Mouse (Mus musculus) brown adipose tissue, adult 24 weeks (tissue): Measurements from ENCODE around the gene Tacr2. TPM values are rescaled to one million over a fixed set of nuclear protein-coding genes. Genes with fewer than 3 reads are reported as not detected.

Source experiments
- H3K27ac ChIP-seq: fragments of 200-500 bp; replicated peaks from 2 replicates; pipeline ENCODE4 v1.5.1; 2012; ENCODE audit warnings: low read depth, mild to moderate bottlenecking, low read length
- H3K4me1 ChIP-seq: fragments of 200-500 bp; 2 replicates; pipeline ENCODE4 v1.6.1; 2012; ENCODE audit warnings: low read length, mixed read lengths; ENCODE audit not compliant: control insufficient read depth, insufficient read depth, insufficient read length
- H3K4me3 ChIP-seq: fragments of 200-500 bp; 2 replicates; pipeline ENCODE4 v1.5.1; 2012; ENCODE audit warnings: low read depth, mild to moderate bottlenecking, low read length, moderate library complexity; ENCODE audit not compliant: insufficient read depth
- polyA plus RNA-seq: library from polyadenylated mRNA; stranded (reverse); fragments of >200 nt; gene quantifications from 2 replicates; pipeline ENCODE4 v1.2.4, GENCODE M21; 2012; ENCODE audit not compliant: missing spikeins, insufficient read depth, insufficient read length

The Tacr2 gene
- polyA plus RNA-seq, 1 experiment, result not detected

- H3K4me3 ChIP-seq, result no peak overlapping the region
- H3K4me1 ChIP-seq, result peaks cover 30% of the 10 kb centered on the region
- H3K27ac ChIP-seq, result peak overlapping the region; percentile 64; the same call in 1 of the 2 replicates
Observed at GRCm38 (mm10) chr10:62228126-62228525, 24.1 kb upstream of the Tacr2 start.

GRCm38 (mm10) chr10:62230708-62231394 is 21.4 kb upstream of the Tacr2 start, which contains the start of gene Tspan15:
Tspan15 (minus strand) TSS chr10:62231251.
- peaks cover 21% of the 10 kb centered on the region for H3K4me1 ChIP-seq
- peak within 1 kb of the TSS; percentile 49 for H3K27ac ChIP-seq
- peak within 1 kb of the TSS; percentile 80 for H3K4me3 ChIP-seq

DNA sequence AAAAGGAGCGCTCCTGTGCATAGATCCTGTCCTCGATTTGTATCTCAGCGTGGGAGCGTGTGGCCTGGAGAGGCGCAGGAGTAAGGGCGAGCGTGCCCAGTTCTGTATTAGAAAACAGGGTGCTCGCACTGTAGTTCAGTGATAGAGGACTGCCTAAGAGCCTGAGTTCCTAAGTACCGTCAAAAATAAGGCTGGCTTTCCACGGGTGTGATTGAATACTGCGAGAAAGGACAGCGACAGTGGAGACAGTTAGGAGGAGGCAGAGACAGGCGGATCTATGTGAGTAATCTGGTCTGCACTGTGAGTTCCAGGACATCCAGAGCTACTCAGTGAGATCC is 20.9 kb upstream of the Tacr2 start:
- Histone ChIP-seq H3K4me3 (peak overlapping the region; percentile 42), H3K4me1 (peaks cover 17% of the 10 kb centered on the region), H3K27ac (peak overlapping the region; percentile 28)

- H3K4me3 ChIP-seq, result no peak overlapping the region
- H3K27ac ChIP-seq, result peak overlapping the region; percentile 49
Observed at GRCm38 (mm10) chr10:62231811-62232210, 20.4 kb upstream of the Tacr2 start.

GRCm38 (mm10) chr10:62236165-62236564 is 16.1 kb upstream of the Tacr2 start:
- no peak overlapping the region for H3K27ac ChIP-seq
- no peak overlapping the region for H3K4me3 ChIP-seq
- H3K4me1 ChIP-seq, result peaks cover 3% of the 10 kb centered on the region; the same call in 1 of the 2 replicates

More at GRCm38 (mm10) chr10:62231811-62232210, 20.4 kb upstream of the Tacr2 start:
- H3K4me1 ChIP-seq, result peaks cover 17% of the 10 kb centered on the region

GRCm38 (mm10) chr10:62237205-62237604 is 15.0 kb upstream of the Tacr2 start:
- Histone ChIP-seq H3K27ac (peak overlapping the region; percentile 58), H3K4me1 (peaks cover 3% of the 10 kb centered on the region; the same call in 1 of the 2 replicates), H3K4me3 (no peak overlapping the region)

DNA sequence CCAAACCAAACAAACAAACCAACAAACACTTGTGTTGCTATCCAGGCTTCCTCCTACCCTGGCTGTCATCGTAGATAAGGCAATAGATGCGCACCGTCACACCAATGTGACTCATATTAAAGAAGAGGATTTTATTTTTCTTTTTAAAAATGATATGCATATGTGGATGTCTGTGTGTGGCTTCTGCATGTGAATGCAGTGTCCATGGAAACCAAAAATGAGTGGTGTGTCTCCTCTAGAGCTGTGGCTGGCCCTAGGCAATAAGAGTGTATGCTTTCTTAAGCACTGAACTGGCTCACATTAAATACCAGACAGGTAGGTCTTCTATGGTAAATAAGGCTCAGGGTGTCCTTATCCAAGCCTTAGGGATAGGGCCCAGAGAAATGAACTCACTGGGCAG is 13.6 kb upstream of the Tacr2 start:
- Histone ChIP-seq H3K4me1 (no peaks in the 10 kb centered on the region), H3K27ac (no peak overlapping the region), H3K4me3 (no peak overlapping the region)

DNA sequence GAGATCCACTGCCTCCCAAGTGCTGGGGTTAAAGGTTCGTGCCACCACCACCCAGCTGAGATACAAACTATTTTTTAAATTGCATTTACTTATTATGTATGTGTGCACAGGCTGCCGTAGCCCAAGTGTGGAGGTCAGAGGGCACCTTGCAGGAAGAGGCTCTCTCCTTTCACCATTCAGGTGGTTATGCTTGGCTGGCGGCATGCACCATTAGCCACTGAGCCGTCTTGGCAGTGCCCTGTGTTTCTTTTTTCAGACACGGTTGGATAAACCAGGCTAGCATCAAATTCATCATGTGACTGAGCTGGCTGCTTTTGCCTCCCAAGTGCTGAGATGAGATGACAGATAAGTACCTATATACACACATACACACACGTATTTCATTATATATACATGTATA is 13.0 kb upstream of the Tacr2 start:
- no peak overlapping the region for H3K4me3 ChIP-seq
- H3K4me1 ChIP-seq, result no peaks in the 10 kb centered on the region
- H3K27ac ChIP-seq, result no peak overlapping the region

GRCm38 (mm10) chr10:62242358-62242757 is 9.9 kb upstream of the Tacr2 start:
- H3K27ac ChIP-seq, result no peak overlapping the region

GRCm38 (mm10) chr10:62242896-62243295 is 9.3 kb upstream of the Tacr2 start:
- Histone ChIP-seq H3K27ac (no peak overlapping the region), H3K4me3 (no peak overlapping the region), H3K4me1 (no peaks in the 10 kb centered on the region)

More at GRCm38 (mm10) chr10:62242358-62242757, 9.9 kb upstream of the Tacr2 start:
- no peaks in the 10 kb centered on the region for H3K4me1 ChIP-seq
- no peak overlapping the region for H3K4me3 ChIP-seq

DNA sequence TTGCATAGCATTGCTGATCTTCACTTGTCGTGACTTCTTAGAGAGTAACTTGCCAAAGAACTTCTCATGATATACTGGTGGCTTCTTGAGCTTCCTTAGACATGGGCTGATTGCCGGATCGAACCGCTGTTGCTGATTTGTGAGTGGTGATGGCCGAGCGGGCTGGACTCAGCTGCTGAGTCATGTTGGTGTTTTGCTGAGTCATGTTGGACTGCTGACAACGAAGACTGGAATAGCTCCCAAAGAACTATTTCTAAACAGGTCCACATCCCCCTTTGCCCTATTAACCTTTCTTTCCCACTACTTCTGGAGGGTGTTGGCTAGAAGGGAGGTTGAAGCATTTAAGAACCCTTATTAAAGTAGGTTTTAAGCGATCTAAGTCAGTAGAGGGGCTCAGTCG is 8.2 kb upstream of the Tacr2 start:
- Histone ChIP-seq H3K4me3 (no peak overlapping the region), H3K4me1 (no peaks in the 10 kb centered on the region), H3K27ac (0 out of 2 replicates have a peak overlapping the region, but pooled peaks have one; percentile 12)

DNA sequence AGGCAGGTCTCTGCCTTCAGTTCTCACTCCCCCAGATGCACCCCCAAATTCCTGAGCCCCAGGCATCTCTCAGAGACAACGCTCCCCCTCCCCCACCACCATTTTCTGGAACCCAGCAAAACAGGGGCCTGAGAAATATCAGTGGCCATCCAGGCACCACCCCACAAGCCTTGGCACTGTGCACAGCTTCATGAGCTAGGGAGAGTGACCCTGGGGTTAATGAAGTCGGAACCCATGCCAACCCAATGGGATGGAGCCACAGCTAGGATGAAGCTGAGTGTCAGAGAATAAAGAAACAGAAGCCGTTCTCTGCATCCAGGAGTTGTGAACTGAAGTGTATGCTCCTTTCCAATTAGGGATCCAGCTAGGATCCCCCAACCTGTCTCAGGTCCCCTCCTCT is 5.1 kb upstream of the Tacr2 start:
- no peak overlapping the region for H3K27ac ChIP-seq
- H3K4me1 ChIP-seq, result no peaks in the 10 kb centered on the region
- H3K4me3 ChIP-seq, result no peak overlapping the region

DNA sequence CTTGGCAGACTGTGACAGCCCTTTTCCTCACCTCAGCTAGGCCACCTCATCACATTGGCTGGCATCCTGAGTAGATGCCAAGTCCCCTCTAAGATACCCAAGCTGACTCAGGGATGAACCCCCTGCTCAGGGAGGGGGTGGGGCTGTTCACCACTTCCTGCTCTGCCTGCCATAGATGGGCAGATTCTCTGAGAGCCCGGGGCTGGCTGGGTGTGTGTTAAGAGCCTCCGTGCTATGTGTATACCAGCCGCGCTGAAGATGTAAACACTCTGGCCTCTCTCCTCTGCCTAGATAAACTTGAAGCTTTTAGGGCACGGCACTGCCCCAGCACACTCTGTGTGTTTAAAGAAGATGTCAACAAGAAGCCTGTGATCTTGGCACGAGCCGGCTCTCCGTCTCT is 4.4 kb upstream of the Tacr2 start:
- Histone ChIP-seq H3K4me1 (no peaks in the 10 kb centered on the region), H3K4me3 (no peak overlapping the region), H3K27ac (no peak overlapping the region)

GRCm38 (mm10) chr10:62252496-62253235 is 428 bp downstream of the Tacr2 start:
- no peak overlapping the region for H3K4me3 ChIP-seq
- no peak overlapping the region for H3K27ac ChIP-seq
- H3K4me1 ChIP-seq, result no peaks in the 10 kb centered on the region

- Histone ChIP-seq H3K27ac (no peak overlapping the region), H3K4me1 (no peaks in the 10 kb centered on the region), H3K4me3 (no peak overlapping the region)
Observed at GRCm38 (mm10) chr10:62258298-62258697, 6.1 kb downstream of the Tacr2 start.
